Mouse (Mus musculus) heart, embryonic 12.5 days (tissue): ENCODE results near the gene Eps15. TPM values are rescaled to one million over a fixed set of nuclear protein-coding genes. Genes with fewer than 3 reads are reported as not detected.

Source experiments
- ATAC-seq: fragments of 200-750 bp; cut with Nextera tagmentation; 2 replicates; pipeline ENCODE4 v1.8.0; 2017; ENCODE audit warnings: moderate TSS enrichment, moderate library complexity; ENCODE audit not compliant: insufficient number of reproducible peaks, low FRiP score
- H3K27ac ChIP-seq: fragments of 300-500 bp; sonication (generic); 2 replicates; pipeline ENCODE4 v1.5.1; 2016; ENCODE audit warnings: mild to moderate bottlenecking, moderate library complexity; ENCODE audit not compliant: poor library complexity, severe bottlenecking
- H3K27me3 ChIP-seq: fragments of 300-500 bp; sonication (generic); replicated peaks from 2 replicates; pipeline ENCODE4 v1.6.1; 2016; ENCODE audit warnings: mild to moderate bottlenecking, moderate library complexity
- H3K36me3 ChIP-seq: fragments of 300-500 bp; sonication (generic); 2 replicates; pipeline ENCODE4 v1.6.1; 2016; ENCODE audit warnings: mild to moderate bottlenecking, moderate library complexity
- H3K4me1 ChIP-seq: fragments of 300-500 bp; sonication (generic); replicated peaks from 2 replicates; pipeline ENCODE4 v1.6.1; 2016; ENCODE audit warnings: mild to moderate bottlenecking
- H3K4me2 ChIP-seq: fragments of 300-500 bp; sonication (generic); 2 replicates; pipeline ENCODE4 v1.6.1; 2016; ENCODE audit warnings: mild to moderate bottlenecking, moderate library complexity
- H3K4me3 ChIP-seq: fragments of 300-500 bp; sonication (generic); 2 replicates; pipeline ENCODE4 v1.5.1; 2016; ENCODE audit warnings: mild to moderate bottlenecking
- H3K9ac ChIP-seq: fragments of 300-500 bp; sonication (generic); 2 replicates; pipeline ENCODE4 v1.6.1; 2016; ENCODE audit warnings: mild to moderate bottlenecking, moderate library complexity
- H3K9me3 ChIP-seq: fragments of 300-500 bp; sonication (generic); replicated peaks from 2 replicates; pipeline ENCODE4 v1.6.1; 2016; ENCODE audit warnings: mild to moderate bottlenecking, moderate library complexity
- WGBS: fragments of 180-500 bp; shearing (Covaris S2); methylation state at CpG from one replicate; pipeline ENCODE4 v1.1.7; 2016; 5-methylcytosine and 5-hydroxymethylcytosine counted together
- polyA plus RNA-seq: library from polyadenylated mRNA; unstranded; fragments of >200 nt; fragmentation: Nextera tagmentation; extraction: Ambion mirVana; gene quantifications from 2 replicates; pipeline ENCODE4 v1.2.1, GENCODE M21; 2016

The Eps15 gene
- polyA plus RNA-seq, 1 experiment from 2014 or later = 44.4 TPM

GRCm38 (mm10) chr4:109419017-109419416 lies 138.9 kb downstream of the Eps15 start:
- ATAC-seq = no peak
- peaks cover 7% of the 10 kb centered on the region; the same call in 1 of the 2 replicates for H3K36me3 ChIP-seq
- WGBS = 21% methylated on average over 3 of the region's 3 CpGs
- no peak overlapping the region for H3K27ac ChIP-seq
- no peak overlapping the region for H3K4me2 ChIP-seq
- H3K27me3 ChIP-seq = no peaks in the 10 kb centered on the region
- H3K9me3 ChIP-seq = no peaks in the 10 kb centered on the region
- H3K4me3 ChIP-seq = no peak overlapping the region
- H3K4me1 ChIP-seq = peaks cover 12% of the 10 kb centered on the region
- no peak overlapping the region for H3K9ac ChIP-seq

- no peak for ATAC-seq
- no peak overlapping the region for H3K4me2 ChIP-seq
- no peak overlapping the region for H3K4me3 ChIP-seq
- peaks cover 12% of the 10 kb centered on the region for H3K4me1 ChIP-seq
- H3K27me3 ChIP-seq = no peaks in the 10 kb centered on the region
- no peak overlapping the region for H3K27ac ChIP-seq
- 82% methylated on average over 4 of the region's 4 CpGs for WGBS
- no peak overlapping the region for H3K9ac ChIP-seq
- H3K36me3 ChIP-seq = peaks cover 7% of the 10 kb centered on the region; the same call in 1 of the 2 replicates
- H3K9me3 ChIP-seq = no peaks in the 10 kb centered on the region
These were observed 139.5 kb downstream of the Eps15 start for GRCm38 (mm10) chr4:109419563-109419962.

- H3K9ac ChIP-seq = no peak overlapping the region
- H3K9me3 ChIP-seq = no peaks in the 10 kb centered on the region
- peaks cover 7% of the 10 kb centered on the region; the same call in 1 of the 2 replicates for H3K36me3 ChIP-seq
- no peak overlapping the region for H3K4me3 ChIP-seq
- no peak overlapping the region for H3K27ac ChIP-seq
- no peaks in the 10 kb centered on the region for H3K27me3 ChIP-seq
- peak; percentile 29; the same call in 1 of the 2 replicates for ATAC-seq
- H3K4me2 ChIP-seq = no peak overlapping the region
- peaks cover 12% of the 10 kb centered on the region for H3K4me1 ChIP-seq
- 78% methylated on average over 8 of the region's 8 CpGs for WGBS
These were observed 140.2 kb downstream of the Eps15 start for GRCm38 (mm10) chr4:109420138-109420795.

- peaks cover 7% of the 10 kb centered on the region; the same call in 1 of the 2 replicates for H3K36me3 ChIP-seq
- peaks cover 12% of the 10 kb centered on the region for H3K4me1 ChIP-seq
- H3K27ac ChIP-seq = no peak overlapping the region
- WGBS = 68% methylated on average over 7 of the region's 7 CpGs
- H3K9me3 ChIP-seq = no peaks in the 10 kb centered on the region
- no peak overlapping the region for H3K4me3 ChIP-seq
- ATAC-seq = 0 out of 2 replicates have a peak, but pooled peaks have one; percentile 34
- H3K9ac ChIP-seq = no peak overlapping the region
- no peak overlapping the region for H3K4me2 ChIP-seq
- no peaks in the 10 kb centered on the region for H3K27me3 ChIP-seq
These were observed 141.5 kb downstream of the Eps15 start for GRCm38 (mm10) chr4:109421608-109422007.

- Histone ChIP-seq H3K36me3 (peaks cover 7% of the 10 kb centered on the region; the same call in 1 of the 2 replicates), H3K27me3 (no peaks in the 10 kb centered on the region), H3K9ac (no peak overlapping the region), H3K9me3 (no peaks in the 10 kb centered on the region), H3K4me2 (no peak overlapping the region), H3K27ac (no peak overlapping the region), H3K4me3 (no peak overlapping the region), H3K4me1 (peaks cover 12% of the 10 kb centered on the region)
- 75% methylated on average over 6 of the region's 6 CpGs for WGBS
- no peak for ATAC-seq
These were observed 142.4 kb downstream of the Eps15 start for GRCm38 (mm10) chr4:109422436-109422835.

- H3K4me3 ChIP-seq = no peak overlapping the region
- 69% methylated on average over 2 of the region's 2 CpGs for WGBS
These were observed 143.4 kb downstream of the Eps15 start for GRCm38 (mm10) chr4:109423438-109423837.

DNA sequence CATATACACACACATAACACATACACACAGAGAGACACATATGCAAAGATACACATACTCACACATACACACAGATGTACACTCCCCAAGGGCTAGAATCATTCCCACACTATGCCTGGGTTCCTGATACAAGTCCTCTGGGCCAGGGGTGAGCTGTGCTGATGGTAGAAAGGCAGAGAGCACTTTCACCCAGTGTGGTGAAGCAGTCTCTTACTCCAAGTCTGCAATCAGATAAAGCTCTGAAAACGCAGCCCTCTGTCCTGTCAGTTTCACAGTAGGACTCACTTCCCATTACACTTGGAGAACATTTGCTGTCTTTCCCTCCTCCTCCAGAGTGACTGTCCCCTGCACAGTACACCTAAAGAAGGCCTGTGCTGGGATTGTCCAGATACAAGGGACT lies 147.0 kb downstream of the Eps15 start:
- Histone ChIP-seq H3K4me2 (no peak overlapping the region), H3K27me3 (no peaks in the 10 kb centered on the region), H3K36me3 (peaks cover 7% of the 10 kb centered on the region; the same call in 1 of the 2 replicates), H3K9me3 (no peaks in the 10 kb centered on the region), H3K4me3 (no peak overlapping the region), H3K9ac (no peak overlapping the region), H3K27ac (no peak overlapping the region), H3K4me1 (peaks cover 6% of the 10 kb centered on the region)
- 29% methylated on average over 1 of the region's 1 CpGs for WGBS
- ATAC-seq = no peak

More at GRCm38 (mm10) chr4:109423438-109423837, 143.4 kb downstream of the Eps15 start:
- Histone ChIP-seq H3K4me2 (no peak overlapping the region), H3K27ac (no peak overlapping the region), H3K36me3 (peaks cover 7% of the 10 kb centered on the region; the same call in 1 of the 2 replicates), H3K4me1 (peaks cover 11% of the 10 kb centered on the region), H3K27me3 (no peaks in the 10 kb centered on the region), H3K9me3 (no peaks in the 10 kb centered on the region), H3K9ac (no peak overlapping the region)
- ATAC-seq = no peak

GRCm38 (mm10) chr4:109430250-109430649 lies 150.2 kb downstream of the Eps15 start:
- Histone ChIP-seq H3K27ac (no peak overlapping the region), H3K4me2 (no peak overlapping the region), H3K27me3 (no peaks in the 10 kb centered on the region), H3K4me1 (peaks cover 23% of the 10 kb centered on the region), H3K9ac (no peak overlapping the region), H3K4me3 (no peak overlapping the region), H3K9me3 (no peaks in the 10 kb centered on the region), H3K36me3 (no peaks in the 10 kb centered on the region)
- WGBS = 91% methylated on average over 7 of the region's 7 CpGs
- ATAC-seq = no peak

DNA sequence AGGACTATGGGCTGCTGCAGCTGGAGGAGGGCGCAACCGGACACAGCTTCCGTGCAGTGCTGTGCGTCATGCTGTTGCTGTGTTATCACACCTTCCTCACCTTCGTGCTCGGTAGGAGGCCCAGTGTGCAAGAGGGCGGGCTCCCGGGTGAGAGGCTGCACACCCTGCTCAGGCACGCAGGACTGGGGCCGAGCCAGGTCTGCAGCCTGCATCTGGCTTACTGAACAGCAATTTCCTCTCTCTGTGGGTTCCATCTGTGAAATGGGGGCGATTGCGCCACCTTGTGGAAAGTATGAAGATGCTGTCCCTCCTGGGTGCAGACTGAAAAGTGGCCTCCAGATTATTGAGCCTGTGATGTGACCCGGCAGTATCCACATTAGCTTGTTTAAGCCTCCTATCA lies 150.8 kb downstream of the Eps15 start:
- Histone ChIP-seq H3K4me1 (peaks cover 23% of the 10 kb centered on the region), H3K36me3 (no peaks in the 10 kb centered on the region), H3K4me2 (no peak overlapping the region), H3K4me3 (no peak overlapping the region), H3K27ac (no peak overlapping the region), H3K27me3 (no peaks in the 10 kb centered on the region), H3K9ac (no peak overlapping the region), H3K9me3 (no peaks in the 10 kb centered on the region)
- WGBS = 40% methylated on average over 13 of the region's 13 CpGs
- ATAC-seq = peak; percentile 62

DNA sequence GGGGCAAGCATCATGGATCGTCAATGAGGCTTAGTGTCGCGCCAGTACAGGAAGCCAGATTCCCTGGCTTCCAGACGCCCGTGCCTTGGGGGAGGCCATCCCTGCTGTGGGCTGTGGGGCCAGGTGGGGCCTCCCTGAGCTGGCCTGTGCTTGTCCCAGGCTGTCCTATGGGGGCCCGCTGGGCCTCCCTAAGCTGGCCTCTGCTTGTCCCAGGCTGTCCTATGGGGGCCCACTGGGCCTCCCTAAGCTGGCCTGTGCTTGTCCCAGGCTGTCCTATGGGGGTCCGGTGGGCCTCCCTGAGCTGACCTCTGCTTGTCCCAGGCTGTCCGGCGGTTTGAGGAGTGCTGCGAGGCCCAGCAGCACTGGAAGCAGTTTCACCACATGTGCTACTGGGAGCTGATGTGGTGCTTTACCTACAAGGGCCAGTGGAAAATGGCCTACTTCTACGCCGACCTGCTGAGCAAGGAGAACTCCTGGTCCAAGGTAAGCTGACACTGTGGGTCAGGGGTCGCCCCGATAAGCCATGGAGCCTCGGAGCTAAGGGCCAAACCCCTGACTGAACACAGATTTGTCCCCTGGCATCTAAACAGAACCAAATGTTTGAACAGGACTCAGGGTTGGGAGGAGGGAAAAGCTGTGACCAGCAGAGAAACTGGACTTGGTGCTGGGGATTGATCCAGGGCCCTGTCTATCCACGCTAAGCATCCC lies 152.8 kb downstream of the Eps15 start:
- no peak overlapping the region for H3K27ac ChIP-seq
- peak; percentile 26; the same call in 1 of the 2 replicates for ATAC-seq

DNA sequence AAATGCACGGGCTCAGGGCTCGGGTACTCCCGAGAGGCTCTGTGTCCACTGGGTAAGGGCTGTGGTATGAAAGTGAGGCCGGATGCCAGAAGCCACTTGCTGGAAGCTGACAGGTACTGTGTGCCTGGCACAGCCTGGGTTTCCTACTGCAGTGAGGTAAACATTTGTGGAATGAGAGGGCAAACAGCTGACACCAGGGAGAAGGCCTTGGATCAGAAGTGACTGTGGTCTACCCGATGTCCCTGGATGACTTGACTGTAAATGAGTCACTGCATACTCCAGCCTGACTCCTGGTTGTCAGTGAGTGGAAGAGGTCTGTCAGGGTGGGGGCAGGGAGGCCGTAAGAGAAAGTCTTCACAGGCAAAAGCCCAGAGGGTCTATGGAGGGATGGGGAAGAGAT lies 153.6 kb downstream of the Eps15 start:
- H3K9me3 ChIP-seq = no peaks in the 10 kb centered on the region
- 54% methylated on average over 6 of the region's 6 CpGs for WGBS
- no peak overlapping the region for H3K4me2 ChIP-seq
- no peak overlapping the region for H3K9ac ChIP-seq
- ATAC-seq = no peak
- no peaks in the 10 kb centered on the region for H3K27me3 ChIP-seq
- H3K27ac ChIP-seq = no peak overlapping the region; the same call in 1 of the 2 replicates
- H3K4me3 ChIP-seq = no peak overlapping the region
- 0 out of 2 replicates have a peak, but pooled peaks cover 6% of the 10 kb centered on the region for H3K36me3 ChIP-seq
- H3K4me1 ChIP-seq = peaks cover 24% of the 10 kb centered on the region

More for the DNA sequence above, 152.8 kb downstream of the Eps15 start:
- H3K4me2 ChIP-seq = no peak overlapping the region
- no peak overlapping the region for H3K9ac ChIP-seq
- no peaks in the 10 kb centered on the region for H3K9me3 ChIP-seq
- H3K4me3 ChIP-seq = no peak overlapping the region
- no peaks in the 10 kb centered on the region for H3K27me3 ChIP-seq
- WGBS = 75% methylated on average over 16 of the region's 16 CpGs
- H3K36me3 ChIP-seq = no peaks in the 10 kb centered on the region
- H3K4me1 ChIP-seq = peaks cover 23% of the 10 kb centered on the region
